Mouse (Mus musculus) adrenal gland, postnatal 10 days (tissue): ENCODE results near the gene Slc1a2. TPM values are rescaled to one million over a fixed set of nuclear protein-coding genes. Genes with fewer than 3 reads are reported as not detected.

Experiments
- DNase-seq: peaks from one replicate; pipeline ENCODE4 v3.0.0; 2021; ENCODE audit warnings: mixed read lengths
- total RNA-seq, 2 experiments: library from RNA; stranded (reverse); gene quantifications; 2 replicates each; pipeline ENCODE4 v1.2.3; 2021

Slc1a2 gene
- total RNA-seq, 2 experiments from 2014 or later = 0.61 to 1.4 TPM

DNA sequence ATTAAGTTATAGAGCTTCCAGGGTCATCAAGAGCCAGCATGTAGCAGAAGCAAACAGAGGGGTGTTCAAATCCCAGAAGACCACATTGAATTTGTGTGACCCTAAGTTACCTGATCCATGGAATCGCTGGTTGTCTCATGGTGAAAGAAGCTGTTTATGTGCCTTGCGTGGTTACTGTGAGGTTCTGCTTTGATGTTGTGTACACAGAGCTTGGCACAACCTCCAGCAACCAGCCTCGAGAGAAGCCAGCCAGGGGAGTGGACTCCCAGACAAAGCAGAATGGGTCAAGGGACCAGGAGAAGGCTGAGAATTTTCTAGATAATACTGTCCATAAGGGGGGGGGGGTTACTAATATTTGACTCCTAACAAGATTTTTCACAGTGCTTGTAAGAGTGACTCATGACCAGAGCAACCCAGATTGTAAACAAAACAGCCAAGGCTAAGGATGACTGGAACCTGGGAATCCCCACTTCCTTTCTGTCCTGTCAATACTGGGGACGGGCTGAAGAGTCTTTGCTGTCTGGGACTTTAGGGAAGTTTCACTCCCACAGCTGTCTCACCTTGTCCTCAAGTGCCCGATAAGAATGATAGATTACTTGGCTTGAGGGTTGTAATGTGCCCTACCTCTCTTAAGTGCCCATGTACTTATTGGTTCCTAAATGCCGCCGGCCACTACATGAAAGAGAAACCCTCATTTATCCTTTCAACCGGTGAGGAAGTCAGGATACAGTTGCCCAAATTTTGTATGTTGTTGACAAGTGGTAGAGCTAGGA is 106.3 kb downstream of the Slc1a2 start:
- peak; percentile 8 for DNase-seq

- DNase-seq = no peak
These were observed 109.8 kb downstream of the Slc1a2 start for GRCm38 (mm10) chr2:102768267-102768666.

DNA sequence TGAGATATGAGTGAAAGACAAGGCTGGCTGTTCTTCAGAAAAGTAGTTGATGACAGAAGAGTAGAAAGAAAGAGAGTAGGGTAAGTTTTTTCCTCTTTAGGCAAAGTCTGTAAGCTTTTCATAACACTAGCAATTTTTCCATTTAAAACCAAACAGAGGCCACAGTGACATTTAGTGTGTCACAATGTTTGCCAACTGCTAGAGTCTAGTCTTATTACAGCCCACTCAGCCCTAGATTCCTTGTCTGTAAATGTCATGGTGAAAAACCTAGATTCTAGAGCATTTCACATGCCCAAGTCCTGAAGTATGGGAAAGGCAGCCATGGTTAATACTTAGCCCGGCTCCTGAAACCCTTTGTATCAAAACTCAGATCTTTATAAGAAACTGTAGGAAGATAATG is 112.8 kb downstream of the Slc1a2 start:
- no peak for DNase-seq

- DNase-seq = no peak
These were observed 113.8 kb downstream of the Slc1a2 start for GRCm38 (mm10) chr2:102772276-102772675.

DNA sequence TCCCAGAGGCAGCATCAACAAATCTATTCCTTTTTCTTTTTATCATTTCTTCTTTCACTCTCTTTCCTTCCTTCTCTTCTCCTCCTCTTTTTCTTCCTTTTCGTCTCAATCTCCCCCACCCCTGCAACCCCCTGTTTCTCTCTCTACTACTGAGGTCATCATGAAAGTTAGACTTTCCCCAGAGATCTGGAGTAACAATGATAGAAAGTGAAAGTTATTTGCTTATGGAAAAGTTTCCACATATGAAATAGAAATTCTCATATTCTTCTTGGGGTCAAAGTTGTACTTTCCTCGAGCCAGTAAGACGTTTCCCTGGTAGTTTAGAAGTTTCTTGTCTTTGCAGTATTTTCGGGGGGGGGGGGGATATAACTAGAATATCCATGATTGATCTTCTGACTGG is 116.2 kb downstream of the Slc1a2 start:
- DNase-seq = no peak

DNA sequence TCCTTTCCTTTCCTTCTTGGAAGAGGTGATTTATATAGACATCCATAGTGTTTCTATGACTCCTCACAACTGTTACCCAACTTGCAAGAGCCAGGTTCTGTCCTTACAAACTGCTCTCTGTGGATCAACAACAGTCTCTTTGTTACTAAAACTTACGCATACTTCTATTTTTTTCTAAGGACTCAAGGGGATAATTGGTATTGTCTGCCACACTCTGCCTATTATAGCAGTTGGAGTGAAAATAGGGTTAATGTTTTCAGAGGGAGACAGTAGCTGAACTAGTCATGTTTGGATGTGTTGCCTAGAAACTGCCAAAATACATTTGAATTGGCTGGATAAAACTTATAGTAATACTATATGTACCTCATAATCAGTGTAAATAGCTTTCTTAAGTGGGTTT is 117.1 kb downstream of the Slc1a2 start:
- DNase-seq = no peak

- no peak for DNase-seq
These were observed 119.7 kb downstream of the Slc1a2 start for GRCm38 (mm10) chr2:102778208-102778607.

- no peak for DNase-seq
These were observed 124.3 kb downstream of the Slc1a2 start for GRCm38 (mm10) chr2:102782751-102783150.

DNA sequence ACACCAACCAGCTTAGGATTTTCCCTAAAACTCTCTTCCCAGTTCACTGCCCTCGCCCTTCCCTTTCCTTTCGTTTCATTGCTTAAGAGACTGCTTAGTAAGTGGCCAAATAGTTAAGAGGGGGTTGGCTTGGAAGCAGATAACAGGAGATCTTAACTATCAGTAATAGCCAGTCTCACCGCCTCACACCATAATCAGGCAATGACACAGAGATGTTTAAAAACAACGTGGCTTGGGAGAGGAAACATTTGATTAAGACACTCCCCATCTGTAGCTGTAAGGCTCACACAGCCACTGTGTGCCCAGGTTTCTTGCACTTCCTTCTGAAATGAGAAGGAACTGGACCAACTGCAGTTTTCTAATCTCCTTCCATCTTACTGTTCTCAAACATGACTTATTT is 127.2 kb downstream of the Slc1a2 start:
- no peak for DNase-seq

DNA sequence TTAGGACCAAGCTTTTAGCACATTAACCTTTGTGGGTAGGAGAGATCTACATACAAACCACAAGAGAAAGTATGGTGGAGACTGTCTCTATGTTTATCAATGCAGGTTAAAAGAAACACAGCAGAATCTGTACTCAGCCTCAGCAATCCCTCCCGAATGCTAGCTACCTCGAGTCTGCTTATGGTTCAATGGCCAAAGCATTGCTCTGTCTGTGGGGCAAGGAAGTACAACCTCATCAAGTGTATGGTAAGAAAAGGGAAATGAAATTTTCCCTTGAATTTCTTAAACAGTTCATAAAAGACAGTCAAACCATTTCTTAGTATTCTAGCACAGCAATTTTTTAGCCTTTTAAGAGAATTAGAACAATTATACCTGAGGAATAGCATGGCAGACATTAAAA is 133.2 kb downstream of the Slc1a2 start:
- DNase-seq = no peak

DNA sequence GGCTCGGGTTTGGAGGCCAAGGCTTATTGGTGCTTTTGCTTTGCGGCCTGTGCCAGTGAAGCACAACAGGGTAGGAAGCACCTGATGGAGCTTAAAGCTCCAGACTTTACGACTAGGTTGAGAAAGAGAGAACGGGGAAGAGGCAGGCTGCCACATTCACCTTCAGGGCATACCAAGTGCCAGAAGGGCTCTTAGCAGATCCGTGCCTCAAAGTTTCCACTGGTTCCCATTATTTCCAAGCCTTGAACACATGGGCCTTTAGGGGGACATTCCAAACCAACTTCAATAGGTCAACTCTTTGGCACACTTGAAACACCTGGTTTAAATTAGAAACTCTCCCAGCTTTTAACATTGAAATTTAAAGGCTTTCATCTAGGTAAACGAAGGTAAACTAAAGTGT is 134.3 kb downstream of the Slc1a2 start:
- DNase-seq = no peak

- no peak for DNase-seq
These were observed 136.6 kb downstream of the Slc1a2 start for GRCm38 (mm10) chr2:102795034-102795433.

DNA sequence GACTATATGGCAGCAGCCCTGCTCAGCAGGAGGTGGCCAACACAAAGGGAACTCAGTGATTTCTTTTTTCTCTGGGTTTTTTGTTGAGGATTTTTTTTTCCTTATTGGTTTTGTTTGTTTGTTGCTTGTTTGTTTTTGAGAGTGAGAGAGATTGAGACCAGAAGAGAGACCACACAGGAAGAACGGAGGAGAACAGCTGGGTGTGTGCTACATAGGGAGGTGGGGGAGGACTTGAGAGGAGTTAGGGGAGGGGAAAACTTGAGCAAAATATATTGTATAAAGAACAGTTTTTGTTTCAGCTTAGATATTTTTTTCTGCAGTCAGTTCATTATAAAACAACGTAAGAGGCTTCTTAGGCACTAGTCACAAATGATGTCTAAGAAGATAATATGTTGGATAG is 139.7 kb downstream of the Slc1a2 start:
- no peak for DNase-seq

DNA sequence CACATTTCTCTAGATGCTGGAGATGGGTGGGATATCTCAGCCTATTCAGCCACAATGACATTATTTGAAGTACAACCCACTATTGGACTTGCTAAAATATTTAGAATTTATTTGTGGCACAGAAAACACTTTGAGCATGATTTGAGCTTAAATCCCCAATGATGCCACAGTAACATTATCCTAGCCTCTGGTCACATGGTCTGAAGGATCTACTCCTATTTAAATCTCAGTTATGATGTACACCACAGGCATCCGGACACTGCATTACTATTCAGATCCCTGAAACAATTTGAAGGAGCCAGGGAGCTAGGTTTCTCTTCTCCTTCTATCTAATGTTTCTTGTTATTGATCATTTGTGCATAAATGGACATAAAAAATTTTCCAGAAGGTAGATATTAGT is 143.4 kb downstream of the Slc1a2 start:
- no peak for DNase-seq

GRCm38 (mm10) chr2:102804109-102804508 is 145.7 kb downstream of the Slc1a2 start:
- peak; percentile 26 for DNase-seq

GRCm38 (mm10) chr2:102805283-102805682 is 146.8 kb downstream of the Slc1a2 start:
- DNase-seq = no peak

GRCm38 (mm10) chr2:102805761-102806496 is 147.5 kb downstream of the Slc1a2 start:
- no peak for DNase-seq

DNA sequence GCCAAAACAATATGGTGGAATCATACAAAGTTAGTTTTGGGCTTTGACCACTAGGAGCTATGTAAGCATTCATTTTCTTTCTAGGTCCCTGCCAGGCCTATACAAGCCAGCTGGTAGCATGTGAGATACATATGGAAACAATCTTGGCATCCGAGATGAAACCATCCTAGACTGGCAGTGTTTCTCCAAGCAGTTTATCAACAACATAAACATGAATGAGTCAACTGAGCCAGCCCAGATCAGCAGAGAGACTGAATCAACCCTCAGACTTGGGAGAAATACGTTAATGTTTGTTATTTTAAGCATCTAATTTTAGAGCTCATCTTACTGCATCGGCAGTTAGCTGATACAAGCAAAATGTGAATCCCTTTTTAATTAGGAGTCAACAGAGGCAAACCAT is 149.2 kb downstream of the Slc1a2 start:
- DNase-seq = no peak

DNA sequence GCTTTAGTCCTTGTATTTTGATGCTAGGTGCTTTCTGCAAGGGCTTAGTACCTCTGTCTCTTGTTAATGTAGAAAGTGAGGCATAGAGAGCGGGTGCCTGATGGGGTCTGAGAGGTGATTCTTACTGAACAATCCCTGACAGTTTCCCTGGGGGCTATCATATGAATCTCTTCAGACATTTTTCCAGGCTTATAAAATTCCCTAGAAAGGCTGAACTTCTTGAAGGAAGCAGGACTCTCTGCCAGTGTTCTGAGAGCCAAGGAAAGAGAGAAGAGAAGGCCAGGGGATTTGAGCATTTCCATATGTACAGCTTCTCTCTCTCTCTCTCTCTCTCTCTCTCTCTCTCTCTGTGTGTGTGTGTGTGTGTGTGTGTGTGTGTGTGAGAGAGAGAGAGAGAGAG is 151.0 kb downstream of the Slc1a2 start:
- DNase-seq = no peak

DNA sequence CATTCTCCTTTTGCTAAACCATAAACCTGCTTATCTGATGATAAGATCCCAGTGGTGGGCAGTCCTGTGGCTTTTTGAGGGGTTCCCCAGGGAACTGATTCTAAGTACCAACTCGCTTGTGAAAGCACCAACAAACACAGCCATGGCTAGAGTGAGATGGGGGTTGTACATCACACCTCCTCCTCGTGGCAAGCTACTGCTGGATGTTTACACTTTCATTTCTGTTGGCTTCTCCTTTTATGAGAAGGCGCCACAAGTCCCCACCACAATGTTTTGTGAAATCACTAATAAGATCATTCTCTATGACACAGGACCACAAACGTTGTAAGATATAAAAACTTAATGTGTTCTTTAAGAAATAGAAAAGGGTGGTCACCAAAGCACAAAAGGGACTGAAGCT is 154.3 kb downstream of the Slc1a2 start:
- DNase-seq = no peak

DNA sequence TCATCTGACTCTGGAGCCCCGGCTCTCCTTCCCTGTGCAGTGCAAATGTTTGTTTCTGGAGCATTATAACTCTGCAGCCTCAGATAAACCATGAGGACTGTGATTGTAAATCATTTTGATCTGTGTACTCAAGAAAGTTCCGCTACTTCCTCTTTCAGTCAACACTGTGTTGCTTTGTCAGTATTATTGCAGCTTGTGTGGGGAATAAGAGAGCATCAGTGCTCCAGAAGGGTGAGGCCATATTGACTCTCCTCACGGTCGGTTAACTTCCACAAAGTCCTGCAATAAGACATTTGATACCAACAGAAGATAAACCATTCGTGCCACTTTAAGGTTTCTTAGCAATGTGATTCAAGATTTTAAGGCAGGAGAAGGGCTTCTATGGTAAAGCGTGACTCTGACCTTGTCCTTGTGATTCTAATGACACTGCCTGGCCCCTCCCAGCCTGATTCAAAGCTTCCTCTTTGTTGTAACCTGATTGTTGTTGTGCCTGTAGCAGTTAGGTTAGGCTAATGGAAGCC is 156.9 kb downstream of the Slc1a2 start:
- peak; percentile 15 for DNase-seq

DNA sequence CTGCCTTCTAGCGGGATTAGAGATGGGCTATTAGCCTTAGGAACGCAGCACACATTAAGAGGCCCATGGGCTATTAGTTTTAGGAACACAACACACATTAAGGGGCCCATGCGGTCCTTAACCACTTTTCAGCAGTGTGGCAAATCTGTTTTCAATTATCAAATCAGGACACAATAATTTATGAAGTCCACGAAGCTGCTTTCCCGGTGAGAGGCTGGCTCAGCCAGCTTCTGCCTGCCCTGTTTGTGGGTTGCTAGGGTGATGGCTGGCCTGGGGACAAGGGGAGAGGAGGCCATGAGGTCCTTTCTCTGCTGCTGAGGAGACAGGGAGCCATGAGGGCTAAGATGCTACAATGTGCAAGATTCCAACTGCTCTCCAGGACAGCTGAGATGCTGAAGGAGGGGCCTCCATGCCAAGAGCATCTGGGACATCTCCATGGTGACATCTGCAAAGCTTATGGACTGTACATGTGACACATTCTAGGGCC is 161.8 kb downstream of the Slc1a2 start:
- DNase-seq = no peak

- DNase-seq = no peak
These were observed 162.3 kb downstream of the Slc1a2 start for GRCm38 (mm10) chr2:102820790-102821189.
